Mouse (Mus musculus) G1E (cell line): ENCODE measurements at regions not wholly inside any gene's neighbourhood (a gene's known extent, or its start where the extent isn't known, plus 50 kb on each side); places are given as distances from the start of the nearest gene placed in this dataset.

Source experiments
- CTCF ChIP-seq: IDR thresholded peaks from 2 replicates; pipeline ENCODE4 v1.5.1; 2012; ENCODE audit warnings: low read depth, low read length, inconsistent platforms, mixed read lengths
- GATA1 ChIP-seq: IDR thresholded peaks from 2 replicates; pipeline ENCODE4 v1.6.1; 2012; ENCODE audit warnings: borderline replicate concordance, low read length, inconsistent platforms, mixed read lengths

DNA sequence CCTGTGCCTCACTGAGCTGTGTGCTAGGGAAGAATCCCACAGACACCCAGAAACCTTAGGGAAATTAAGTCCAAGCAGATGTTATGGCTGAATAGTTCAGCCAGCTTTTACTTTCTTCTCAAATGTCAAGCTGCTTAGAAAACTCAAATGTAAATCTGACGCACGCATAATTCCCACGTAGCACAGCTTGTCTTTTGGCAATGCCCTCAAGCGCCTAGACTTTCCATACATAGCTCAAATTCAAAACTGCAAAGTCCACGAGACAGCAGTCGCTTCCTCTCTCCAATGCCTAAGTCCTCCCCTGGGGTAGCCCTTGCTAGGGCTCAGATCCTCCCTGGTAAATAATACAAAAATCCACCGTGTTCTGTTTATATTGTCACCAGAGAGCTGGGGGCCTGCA, 115.8 kb upstream of the Dhrs4 start:
- no peak for TF ChIP-seq GATA1
- no peak for TF ChIP-seq CTCF
